In the genomic region with DNA sequence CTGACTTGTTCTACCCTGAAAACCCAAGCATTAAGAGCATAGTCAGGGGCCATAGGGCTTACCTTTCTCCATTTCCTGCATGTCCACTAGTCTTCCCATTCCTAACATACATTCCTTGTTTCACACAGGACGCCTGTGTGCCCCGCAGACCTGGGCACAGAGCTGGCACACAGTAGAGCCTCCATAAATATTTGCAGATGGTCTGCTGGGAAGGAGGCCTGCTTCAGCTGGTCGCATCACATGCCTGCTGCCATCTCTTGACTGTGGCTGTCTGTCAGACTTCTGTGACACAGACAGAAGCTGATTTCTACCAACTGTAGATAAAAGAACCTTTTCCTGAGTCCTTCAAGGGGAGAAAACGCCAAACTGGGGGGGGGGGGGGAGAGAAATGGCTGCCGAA, we compare ENCODE assay signal across 8 mouse cellular contexts.
DNase-seq lines count a peak whose midpoint lies in the region; ATAC-seq and TF ChIP-seq lines count a peak whose summit lies in the region.

No protein-coding gene starts in this region.

- 69% methylated on average over 5 of the region's 5 CpGs for WGBS in hindbrain, embryonic 11.5 days
- WGBS in hindbrain, embryonic 10.5 days, result 72% methylated on average over 5 of the region's 5 CpGs
- WGBS in hindbrain, postnatal 0 days, result 33% methylated on average over 4 of the region's 5 CpGs
- 21% methylated on average over 5 of the region's 5 CpGs for WGBS in thymus, adult 2 months

- no peak overlapping the region for H3K4me3 ChIP-seq in hindbrain, embryonic 11.5 days (ENCODE audit: low read depth, low read length)
- H3K4me3 ChIP-seq in hindbrain, embryonic 10.5 days, result no peak overlapping the region
- no peak overlapping the region for H3K4me3 ChIP-seq in hindbrain, postnatal 0 days (ENCODE audit: low read length)
- H3K4me3 ChIP-seq in thymus, adult 2 months (ENCODE audit: control insufficient read depth, insufficient read depth, low read length), result no peak overlapping the region

- TF ChIP-seq POLR2A in thymus, adult 2 months (IDR thresholded peaks at IDR 0.05; ENCODE audit: control insufficient read depth, extremely low read depth, insufficient read depth, low read length, poor library complexity), result no peak

- peak overlapping the region; percentile 67 for H3K27ac ChIP-seq in hindbrain, embryonic 11.5 days (ENCODE audit: low read depth, low read length)
- H3K27ac ChIP-seq in hindbrain, embryonic 10.5 days, result no peak overlapping the region; the same call in 1 of the 2 replicates
- H3K27ac ChIP-seq in hindbrain, postnatal 0 days, result peak overlapping the region; percentile 45; the same call in 1 of the 2 replicates
- no peak overlapping the region for H3K27ac ChIP-seq in thymus, adult 2 months (ENCODE audit: control insufficient read depth, insufficient read depth, low read length)

- no peak overlapping the region for H3K4me2 ChIP-seq in hindbrain, embryonic 11.5 days (replicated peaks; ENCODE audit: low read depth, low read length)
- H3K4me2 ChIP-seq in hindbrain, postnatal 0 days (ENCODE audit: low read depth, low read length), result no peak overlapping the region

- no peaks in the 10 kb centered on the region for H3K9me3 ChIP-seq in hindbrain, embryonic 11.5 days (ENCODE audit: control insufficient read depth, low read length)
- no peaks in the 10 kb centered on the region for H3K9me3 ChIP-seq in hindbrain, embryonic 10.5 days
- no peaks in the 10 kb centered on the region for H3K9me3 ChIP-seq in hindbrain, postnatal 0 days (ENCODE audit: low read length)

- no peak for ATAC-seq in hindbrain, embryonic 11.5 days (ENCODE audit: low FRiP score)
- peak; percentile 50; the same call in 1 of the 2 replicates for ATAC-seq in hindbrain, postnatal 0 days

- no peaks in the 10 kb centered on the region for H3K36me3 ChIP-seq in hindbrain, embryonic 11.5 days (ENCODE audit: control insufficient read depth, insufficient read depth, low read length)
- H3K36me3 ChIP-seq in hindbrain, embryonic 10.5 days, result no peaks in the 10 kb centered on the region
- H3K36me3 ChIP-seq in hindbrain, postnatal 0 days (ENCODE audit: insufficient read depth, low read length), result no peaks in the 10 kb centered on the region
- H3K36me3 ChIP-seq in thymus, adult 2 months (ENCODE audit: control insufficient read depth, insufficient read depth, low read length), result no peaks in the 10 kb centered on the region

- 0 out of 2 replicates have a peak, but pooled peaks cover 3% of the 10 kb centered on the region for H3K4me1 ChIP-seq in hindbrain, embryonic 11.5 days (replicated peaks; ENCODE audit: control insufficient read depth, insufficient read depth, low read length)
- peaks cover 35% of the 10 kb centered on the region for H3K4me1 ChIP-seq in hindbrain, embryonic 10.5 days (replicated peaks)
- peaks cover 31% of the 10 kb centered on the region for H3K4me1 ChIP-seq in hindbrain, postnatal 0 days (ENCODE audit: insufficient read depth, low read length)
- peaks cover 15% of the 10 kb centered on the region for H3K4me1 ChIP-seq in thymus, adult 2 months (replicated peaks; ENCODE audit: control insufficient read depth, insufficient read depth, low read length)

- no peak for DNase-seq in hindbrain, embryonic 11.5 days (ENCODE audit: low spot score)
- no peak for DNase-seq in hindbrain, embryonic 10.5 days (ENCODE audit: low spot score)
- peak; percentile 7 for DNase-seq in NIH3T3 (ENCODE audit: low read depth)
- DNase-seq in cerebellum, postnatal 14 days, result peak; percentile 52 to 71
- peak; percentile 54 for DNase-seq in hindbrain, postnatal 0 days (ENCODE audit: low spot score)
- DNase-seq in right cerebral cortex, postnatal 10 days (ENCODE audit: low spot score in 2 of 2), result no peak
- no peak for DNase-seq in thymus, adult 2 months
- DNase-seq in adrenal gland, postnatal 25 days, result no peak

- TF ChIP-seq CTCF in hindbrain, postnatal 0 days (IDR thresholded peaks at IDR 0.05; ENCODE audit: low read depth), result 0 out of 2 replicates have a peak, but pooled peaks have one; percentile 5
- TF ChIP-seq CTCF in thymus, adult 2 months (IDR thresholded peaks at IDR 0.05; ENCODE audit: borderline replicate concordance, control insufficient read depth, extremely low read depth, insufficient read depth, low read length, poor library complexity), result no peak

- H3K9ac ChIP-seq in hindbrain, embryonic 11.5 days (ENCODE audit: low read depth, low read length), result no peak overlapping the region
- no peak overlapping the region for H3K9ac ChIP-seq in hindbrain, postnatal 0 days (replicated peaks; ENCODE audit: low read length)

- H3K27me3 ChIP-seq in hindbrain, embryonic 11.5 days (ENCODE audit: control insufficient read depth, insufficient read depth, low read length), result no peaks in the 10 kb centered on the region
- H3K27me3 ChIP-seq in hindbrain, embryonic 10.5 days (ENCODE audit: insufficient read depth, poor library complexity, severe bottlenecking), result peaks cover 5% of the 10 kb centered on the region; the same call in 1 of the 2 replicates
- H3K27me3 ChIP-seq in hindbrain, postnatal 0 days (ENCODE audit: insufficient read depth, low read length), result no peaks in the 10 kb centered on the region
- no peaks in the 10 kb centered on the region for H3K27me3 ChIP-seq in thymus, adult 2 months (ENCODE audit: control insufficient read depth, insufficient read depth, low read length)

Comparison
In these comparisons a context has a peak if more than half of its experiments do, and no peak if none do; other contexts are left out.
1. DNase-seq: peak in NIH3T3 (single experiment), cerebellum, postnatal 14 days (2 of 2) and hindbrain, postnatal 0 days (single experiment); none in hindbrain, embryonic 11.5 days (single experiment), hindbrain, embryonic 10.5 days (single experiment), right cerebral cortex, postnatal 10 days (0 of 2), thymus, adult 2 months (single experiment) and adrenal gland, postnatal 25 days (single experiment).
2. H3K27ac ChIP-seq: peak in hindbrain, embryonic 11.5 days (single experiment) and hindbrain, postnatal 0 days (single experiment); none in hindbrain, embryonic 10.5 days (single experiment) and thymus, adult 2 months (single experiment).